Mouse (Mus musculus): ENCODE results near the gene Slc51a. TPM values are rescaled to one million over a fixed set of nuclear protein-coding genes. Genes with fewer than 3 reads are reported as not detected.

Slc51a gene
- polyA plus RNA-seq, 1 experiment from 2014 or later, result 2.9 TPM

DNA sequence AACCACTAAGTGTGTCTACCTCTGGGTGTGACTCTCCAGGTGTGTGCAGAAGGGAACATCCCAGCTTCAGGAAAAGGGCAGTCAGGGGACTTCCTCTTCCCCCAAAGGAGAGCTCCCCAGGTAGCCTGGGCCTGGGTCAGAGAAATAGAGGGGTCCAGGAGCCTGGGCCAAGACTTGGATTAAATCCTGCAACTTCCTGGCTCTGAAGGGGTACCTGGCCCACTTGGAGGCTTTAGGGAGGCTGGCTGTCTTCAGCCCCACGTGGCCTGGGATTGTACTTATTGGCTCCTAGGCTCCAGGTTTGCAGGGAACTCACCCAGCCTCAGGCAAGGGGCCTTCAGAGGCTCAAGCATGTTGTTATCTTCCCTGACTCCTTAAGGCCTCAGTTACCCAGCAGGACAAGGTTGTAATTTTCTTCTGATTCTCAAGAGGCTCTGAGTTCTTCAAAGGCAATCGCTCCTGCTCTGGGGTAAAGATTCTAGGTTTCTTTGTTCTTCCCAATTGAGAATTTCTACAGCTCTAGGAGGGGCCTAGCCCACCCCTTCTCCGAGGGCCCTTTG is 20.9 kb upstream of the Slc51a start:
- H3K4me2 ChIP-seq, result peak overlapping the region; percentile 44
- H3K9me3 ChIP-seq (replicated peaks), result no peaks in the 10 kb centered on the region
- no peaks in the 10 kb centered on the region for H3K36me3 ChIP-seq
- peaks cover 10% of the 10 kb centered on the region; the same call in 1 of the 2 replicates for H3K27me3 ChIP-seq (replicated peaks)
- no peak for ATAC-seq (ENCODE audit: insufficient number of reproducible peaks, low FRiP score)
- WGBS, result 30% methylated on average over 3 of the region's 3 CpGs
- peak overlapping the region; percentile 35; the same call in 1 of the 2 replicates for H3K9ac ChIP-seq
- H3K4me1 ChIP-seq (replicated peaks), result peaks cover 42% of the 10 kb centered on the region
- no peak overlapping the region for H3K4me3 ChIP-seq
- H3K27ac ChIP-seq (ENCODE audit: poor library complexity, severe bottlenecking), result peak overlapping the region; percentile 89

DNA sequence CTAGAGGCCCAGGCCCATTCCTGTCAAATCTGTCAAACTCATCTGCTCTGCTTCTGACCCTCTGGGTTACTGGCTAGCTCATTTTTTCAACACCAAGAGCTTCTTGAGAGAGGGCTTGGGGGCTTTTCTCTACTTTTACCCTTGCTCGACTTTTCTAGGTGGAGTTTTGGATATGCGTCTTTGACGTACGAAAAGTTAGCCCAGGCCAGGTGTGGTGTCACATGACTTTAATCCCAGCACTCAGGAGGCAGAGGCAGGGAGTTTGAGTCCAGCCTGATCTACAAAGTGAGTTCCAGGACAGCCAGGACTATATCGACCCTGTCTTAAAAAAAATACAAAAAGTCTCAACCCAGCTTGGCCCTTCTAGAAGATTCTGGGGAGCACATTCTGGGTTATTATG is 20.4 kb upstream of the Slc51a start:
- H3K4me1 ChIP-seq (replicated peaks), result peaks cover 42% of the 10 kb centered on the region
- ATAC-seq (ENCODE audit: insufficient number of reproducible peaks, low FRiP score), result no peak

DNA sequence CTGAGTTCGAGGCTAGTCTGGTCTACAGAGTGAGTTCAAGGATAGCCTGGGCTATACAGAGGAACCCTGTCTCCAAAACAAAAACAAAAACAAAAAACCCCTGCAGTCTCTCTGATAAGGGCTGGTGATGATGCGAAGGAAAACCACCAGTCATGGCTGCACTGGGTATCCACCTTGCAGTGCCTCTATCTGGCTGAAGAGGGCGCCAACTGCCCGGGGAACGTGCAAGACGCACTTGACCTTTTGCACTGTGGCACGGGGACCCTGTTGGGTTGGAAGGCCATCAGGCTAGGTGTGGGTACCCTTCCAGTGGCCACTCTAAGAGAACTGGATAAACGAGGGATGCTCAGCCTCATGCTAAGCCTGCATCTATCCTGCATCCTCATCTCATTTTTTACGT is 19.7 kb upstream of the Slc51a start:
- peak; percentile 54 for ATAC-seq (ENCODE audit: insufficient number of reproducible peaks, low FRiP score)
- 19% methylated on average over 9 of the region's 9 CpGs for WGBS
- H3K36me3 ChIP-seq, result no peaks in the 10 kb centered on the region
- H3K9ac ChIP-seq, result no peak overlapping the region
- no peaks in the 10 kb centered on the region for H3K9me3 ChIP-seq (replicated peaks)
- H3K4me1 ChIP-seq (replicated peaks), result peaks cover 42% of the 10 kb centered on the region
- no peak overlapping the region for H3K27ac ChIP-seq (ENCODE audit: poor library complexity, severe bottlenecking)
- 0 out of 2 replicates have a peak overlapping the region, but pooled peaks have one; percentile 9 for H3K4me2 ChIP-seq
- no peak overlapping the region for H3K4me3 ChIP-seq
- H3K27me3 ChIP-seq (replicated peaks), result peaks cover 16% of the 10 kb centered on the region

More for the DNA sequence above, 20.4 kb upstream of the Slc51a start:
- Histone ChIP-seq H3K36me3 (no peaks in the 10 kb centered on the region), H3K9ac (peak overlapping the region; percentile 35; the same call in 1 of the 2 replicates), H3K4me3 (no peak overlapping the region), H3K27me3 (replicated peaks) (peaks cover 12% of the 10 kb centered on the region), H3K4me2 (peak overlapping the region; percentile 44; the same call in 1 of the 2 replicates), H3K9me3 (replicated peaks) (no peaks in the 10 kb centered on the region), H3K27ac (ENCODE audit: poor library complexity, severe bottlenecking) (peak overlapping the region; percentile 89)
- WGBS, result 73% methylated on average over 5 of the region's 5 CpGs

GRCm38 (mm10) chr16:32506868-32507267 is 19.2 kb upstream of the Slc51a start:
- ATAC-seq (ENCODE audit: insufficient number of reproducible peaks, low FRiP score), result no peak
- Histone ChIP-seq H3K27me3 (replicated peaks) (peaks cover 18% of the 10 kb centered on the region), H3K36me3 (no peaks in the 10 kb centered on the region), H3K4me2 (no peak overlapping the region), H3K9ac (no peak overlapping the region), H3K27ac (ENCODE audit: poor library complexity, severe bottlenecking) (no peak overlapping the region), H3K4me1 (replicated peaks) (peaks cover 42% of the 10 kb centered on the region), H3K9me3 (replicated peaks) (no peaks in the 10 kb centered on the region), H3K4me3 (no peak overlapping the region)
- 67% methylated on average over 7 of the region's 7 CpGs for WGBS

- no peak for ATAC-seq (ENCODE audit: insufficient number of reproducible peaks, low FRiP score)
- no peak overlapping the region for H3K27ac ChIP-seq (ENCODE audit: poor library complexity, severe bottlenecking)
- WGBS, result 74% methylated on average over 8 of the region's 8 CpGs
- peaks cover 24% of the 10 kb centered on the region for H3K27me3 ChIP-seq (replicated peaks)
- H3K9me3 ChIP-seq (replicated peaks), result no peaks in the 10 kb centered on the region
- no peaks in the 10 kb centered on the region for H3K36me3 ChIP-seq
- no peak overlapping the region for H3K4me3 ChIP-seq
- H3K9ac ChIP-seq, result no peak overlapping the region
- no peak overlapping the region for H3K4me2 ChIP-seq
- H3K4me1 ChIP-seq (replicated peaks), result peaks cover 39% of the 10 kb centered on the region
Observed at GRCm38 (mm10) chr16:32506298-32506697, 18.6 kb upstream of the Slc51a start.

DNA sequence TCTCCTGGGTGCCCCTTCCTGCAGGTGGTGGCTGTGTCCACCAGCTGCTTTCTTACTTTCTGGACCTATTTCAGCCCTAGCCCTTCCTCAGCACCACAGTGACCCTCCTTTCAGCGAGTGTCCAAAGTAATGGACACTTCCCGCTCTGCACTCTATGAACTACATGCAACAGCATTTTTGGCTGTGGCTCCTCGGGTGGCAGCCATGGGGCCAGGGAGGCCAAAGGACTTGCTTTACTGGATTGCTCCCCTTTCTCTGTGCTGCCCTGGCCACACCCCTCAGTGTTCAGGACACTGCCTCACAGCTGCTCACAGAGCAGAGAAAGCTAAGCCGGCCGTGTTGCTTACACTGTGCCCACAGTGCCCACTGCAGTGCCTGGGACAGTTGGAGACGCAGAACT is 16.0 kb upstream of the Slc51a start:
- ATAC-seq (ENCODE audit: insufficient number of reproducible peaks, low FRiP score), result no peak
- H3K9me3 ChIP-seq (replicated peaks), result no peaks in the 10 kb centered on the region
- no peak overlapping the region for H3K4me2 ChIP-seq
- H3K9ac ChIP-seq, result no peak overlapping the region
- H3K4me3 ChIP-seq, result no peak overlapping the region
- no peaks in the 10 kb centered on the region for H3K36me3 ChIP-seq
- H3K27me3 ChIP-seq (replicated peaks), result peaks cover 24% of the 10 kb centered on the region
- 79% methylated on average over 6 of the region's 6 CpGs for WGBS
- peaks cover 13% of the 10 kb centered on the region for H3K4me1 ChIP-seq (replicated peaks)
- no peak overlapping the region for H3K27ac ChIP-seq (ENCODE audit: poor library complexity, severe bottlenecking)

GRCm38 (mm10) chr16:32502621-32503335 is 15.1 kb upstream of the Slc51a start:
- Histone ChIP-seq H3K27ac (ENCODE audit: poor library complexity, severe bottlenecking) (no peak overlapping the region), H3K27me3 (replicated peaks) (peaks cover 29% of the 10 kb centered on the region), H3K4me1 (replicated peaks) (peaks cover 4% of the 10 kb centered on the region), H3K4me3 (no peak overlapping the region), H3K9me3 (replicated peaks) (no peaks in the 10 kb centered on the region), H3K9ac (no peak overlapping the region), H3K4me2 (no peak overlapping the region), H3K36me3 (no peaks in the 10 kb centered on the region)
- no peak for ATAC-seq (ENCODE audit: insufficient number of reproducible peaks, low FRiP score)
- WGBS, result 77% methylated on average over 12 of the region's 12 CpGs

DNA sequence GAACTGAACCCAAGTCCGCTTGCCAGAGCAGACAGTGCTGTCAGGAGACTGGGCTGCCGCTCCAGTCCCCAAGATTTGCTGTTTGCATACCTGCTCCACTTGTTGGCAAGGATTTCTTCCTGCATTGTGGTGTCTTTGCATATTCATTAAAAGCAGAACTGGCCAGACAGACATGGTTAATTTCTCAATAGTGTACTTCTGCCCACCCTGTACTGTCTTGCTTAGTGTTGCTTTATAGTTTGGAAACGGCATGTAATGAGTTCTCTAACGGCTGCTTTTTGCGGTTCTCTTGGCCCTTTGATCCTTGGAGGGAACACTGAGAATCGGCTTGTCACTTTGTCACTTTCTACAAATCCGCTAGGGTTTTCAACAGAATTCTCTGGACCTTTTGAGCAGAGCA is 13.8 kb upstream of the Slc51a start:
- ATAC-seq (ENCODE audit: insufficient number of reproducible peaks, low FRiP score), result no peak
- Histone ChIP-seq H3K9me3 (replicated peaks) (no peaks in the 10 kb centered on the region), H3K4me2 (no peak overlapping the region), H3K27ac (ENCODE audit: poor library complexity, severe bottlenecking) (no peak overlapping the region), H3K9ac (no peak overlapping the region), H3K4me3 (no peak overlapping the region), H3K4me1 (replicated peaks) (no peaks in the 10 kb centered on the region), H3K27me3 (replicated peaks) (peaks cover 28% of the 10 kb centered on the region), H3K36me3 (no peaks in the 10 kb centered on the region)
- WGBS, result 85% methylated on average over 7 of the region's 7 CpGs

DNA sequence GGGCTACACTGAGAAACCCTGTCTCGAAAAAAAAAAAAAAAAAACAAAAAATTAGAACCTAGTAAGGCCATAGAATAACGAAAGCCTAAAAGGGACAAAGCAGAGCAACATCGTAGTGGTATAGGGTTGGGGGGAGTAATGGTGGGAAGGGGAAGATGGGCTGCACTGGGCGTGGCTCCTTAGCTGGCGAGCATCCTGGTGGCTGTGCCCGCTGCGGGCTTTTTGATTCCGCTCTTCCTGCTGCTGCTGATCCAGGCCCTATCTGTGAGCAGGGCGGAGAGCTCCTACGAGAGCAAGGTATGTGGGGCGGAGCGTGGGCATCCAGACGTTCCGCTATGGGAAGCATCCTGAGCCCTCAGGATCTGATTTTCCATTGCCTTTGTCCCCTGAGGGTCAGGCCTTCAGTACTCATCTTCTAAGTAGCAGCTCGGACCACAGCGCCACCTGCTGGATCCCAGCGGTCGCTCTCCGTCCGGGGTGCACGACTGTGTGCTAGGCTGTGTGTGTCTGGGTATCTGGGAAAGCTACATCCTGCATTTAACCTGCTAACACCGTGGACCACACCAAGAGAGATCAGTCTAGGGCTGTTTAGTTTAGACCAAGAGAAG is 11.9 kb upstream of the Slc51a start:
- Histone ChIP-seq H3K9ac (0 out of 2 replicates have a peak overlapping the region, but pooled peaks have one; percentile 18), H3K4me2 (peak overlapping the region; percentile 65), H3K27me3 (replicated peaks) (peaks cover 20% of the 10 kb centered on the region), H3K9me3 (replicated peaks) (no peaks in the 10 kb centered on the region), H3K36me3 (no peaks in the 10 kb centered on the region), H3K27ac (ENCODE audit: poor library complexity, severe bottlenecking) (no peak overlapping the region), H3K4me3 (peak overlapping the region; percentile 33), H3K4me1 (replicated peaks) (no peaks in the 10 kb centered on the region)
- WGBS, result 8% methylated on average over 22 of the region's 22 CpGs
- ATAC-seq (ENCODE audit: insufficient number of reproducible peaks, low FRiP score), result peak; percentile 82

- H3K27me3 ChIP-seq (replicated peaks), result peaks cover 20% of the 10 kb centered on the region
- no peak overlapping the region for H3K27ac ChIP-seq (ENCODE audit: poor library complexity, severe bottlenecking)
- H3K4me2 ChIP-seq, result peak overlapping the region; percentile 65; the same call in 1 of the 2 replicates
- WGBS, result 62% methylated on average over 13 of the region's 13 CpGs
- no peaks in the 10 kb centered on the region for H3K9me3 ChIP-seq (replicated peaks)
- no peaks in the 10 kb centered on the region for H3K4me1 ChIP-seq (replicated peaks)
- ATAC-seq (ENCODE audit: insufficient number of reproducible peaks, low FRiP score), result no peak
- H3K4me3 ChIP-seq, result no peak overlapping the region
- no peak overlapping the region for H3K9ac ChIP-seq
- H3K36me3 ChIP-seq, result no peaks in the 10 kb centered on the region
Observed at GRCm38 (mm10) chr16:32498996-32499395, 11.3 kb upstream of the Slc51a start.

DNA sequence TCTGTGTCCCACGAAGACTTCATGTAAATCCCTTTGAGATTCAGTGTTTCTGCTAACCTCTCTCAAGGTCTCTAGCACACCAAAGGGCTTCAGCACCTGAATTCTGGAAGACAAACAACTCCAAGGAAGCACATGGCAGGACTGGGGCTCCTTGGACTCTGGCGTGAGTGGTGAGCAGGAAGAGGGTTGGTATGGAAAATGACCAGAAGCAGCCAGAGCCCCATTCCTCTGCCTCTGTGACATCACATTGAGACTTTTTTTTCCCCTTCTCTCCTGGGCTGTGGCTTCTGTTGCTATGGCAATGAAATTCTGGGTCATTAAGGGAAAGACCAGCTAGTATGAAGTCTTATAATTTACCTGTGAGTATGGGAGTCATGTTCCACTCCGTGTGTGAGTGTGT is 8.3 kb upstream of the Slc51a start, which contains the start of gene Zdhhc19:
Gene Zdhhc19 (plus strand): TSS at position 301 of the 400 bp plus-strand sequence.
- Histone ChIP-seq H3K4me2 (no peak within 1 kb of the TSS), H3K4me3 (no peak within 1 kb of the TSS), H3K27ac (ENCODE audit: poor library complexity, severe bottlenecking) (no peak within 1 kb of the TSS), H3K9ac (no peak within 1 kb of the TSS), H3K4me1 (replicated peaks) (no peaks in the 10 kb centered on the region), H3K27me3 (replicated peaks) (0 out of 2 replicates have a peak, but pooled peaks cover 8% of the 10 kb centered on the region), H3K36me3 (no peaks in the 10 kb centered on the region), H3K9me3 (replicated peaks) (no peaks in the 10 kb centered on the region)
- 64% methylated on average over 3 of the region's 3 CpGs for WGBS
- ATAC-seq (ENCODE audit: insufficient number of reproducible peaks, low FRiP score), result no peak

Data from heart, embryonic 12.5 days (tissue).